Mouse (Mus musculus) adrenal gland, postnatal 4 days (tissue): Measurements from ENCODE around the gene Spata19. TPM values are rescaled to one million over a fixed set of nuclear protein-coding genes. Genes with fewer than 3 reads are reported as not detected.

Experiments used
- DNase-seq, 2 experiments: peaks; one replicate each; pipeline ENCODE4 v3.0.0; 2021 to 2022; ENCODE audit warnings: low spot score in 2 of 2, mixed read lengths in 2 of 2
- long read RNA-seq, 2 experiments: library from polyadenylated mRNA; stranded (forward); transcript quantifications; one replicate each; pipeline ENCODE4 v2.0.0; 2021
- total RNA-seq, 2 experiments: library from RNA; stranded (reverse); gene quantifications; 2 replicates each; pipeline ENCODE4 v1.2.3; 2021

Gene Spata19
- total RNA-seq, result not detected
- long read RNA-seq, experiment 1, result 0 reads
- long read RNA-seq, experiment 2, result 0 reads

DNA sequence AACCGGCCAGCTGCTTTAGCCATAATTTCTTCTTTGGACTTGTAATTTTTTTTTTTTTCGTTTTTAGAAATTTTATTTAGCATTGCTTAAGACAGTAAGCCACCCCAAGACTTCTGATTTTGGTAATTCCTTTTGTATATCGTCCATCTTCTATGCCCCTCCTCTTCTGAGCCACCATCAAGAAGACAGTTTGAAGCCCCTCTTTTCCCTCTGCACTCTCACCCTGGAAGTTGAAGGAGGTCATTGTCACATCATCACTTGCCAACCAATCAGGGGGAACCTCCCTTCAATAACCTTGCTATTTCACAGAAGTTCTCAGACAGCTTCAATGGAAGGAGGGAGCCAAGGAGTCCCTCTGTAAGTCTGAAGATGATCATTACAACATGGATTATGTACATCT, at the start of gene Spata19:
TSS of gene Spata19 (plus strand) at position 301 of the 400 bp plus-strand sequence.
- no peak for DNase-seq

DNA sequence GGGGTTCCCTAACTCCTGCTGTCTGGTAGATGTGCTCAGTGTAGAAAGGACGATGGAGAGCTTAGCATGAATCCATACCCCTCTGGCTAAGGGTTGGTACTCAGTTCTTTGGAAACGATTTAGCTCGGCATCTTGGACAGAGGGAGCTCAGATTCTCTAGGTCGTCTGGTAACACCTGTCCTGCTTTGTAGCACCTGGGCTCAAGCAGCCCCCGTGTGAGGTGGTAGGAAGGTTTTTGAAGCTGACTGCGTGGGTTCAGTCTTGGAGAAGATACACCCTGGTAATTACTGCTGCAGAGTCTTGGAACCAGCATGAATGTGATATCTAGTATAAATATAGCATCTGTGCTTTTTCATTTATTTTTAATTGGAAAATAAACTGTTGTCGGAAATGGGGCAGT, 43.5 kb upstream of the Spata19 start:
- no peak for DNase-seq

GRCm38 (mm10) chr9:27357893-27358292, 38.7 kb upstream of the Spata19 start:
- no peak for DNase-seq

DNA sequence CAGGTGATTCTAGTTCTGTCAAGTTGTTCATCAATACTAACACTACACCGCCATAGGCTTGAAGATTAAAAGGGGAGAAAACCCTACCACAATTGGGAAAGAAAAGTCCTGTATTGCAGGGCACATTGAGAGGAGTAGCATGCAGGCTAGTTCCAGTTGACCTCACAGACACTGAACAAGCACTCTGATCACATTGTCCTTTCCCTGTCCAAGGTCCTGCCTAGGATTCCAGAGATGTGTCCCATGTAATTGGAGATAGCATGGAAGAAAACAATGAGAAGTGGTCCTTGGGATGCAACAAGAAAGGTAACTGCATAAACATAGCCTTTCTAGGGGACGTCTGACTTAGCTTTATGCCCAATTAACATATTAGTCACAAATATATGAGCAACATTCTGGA, 29.4 kb upstream of the Spata19 start:
- no peak for DNase-seq

DNA sequence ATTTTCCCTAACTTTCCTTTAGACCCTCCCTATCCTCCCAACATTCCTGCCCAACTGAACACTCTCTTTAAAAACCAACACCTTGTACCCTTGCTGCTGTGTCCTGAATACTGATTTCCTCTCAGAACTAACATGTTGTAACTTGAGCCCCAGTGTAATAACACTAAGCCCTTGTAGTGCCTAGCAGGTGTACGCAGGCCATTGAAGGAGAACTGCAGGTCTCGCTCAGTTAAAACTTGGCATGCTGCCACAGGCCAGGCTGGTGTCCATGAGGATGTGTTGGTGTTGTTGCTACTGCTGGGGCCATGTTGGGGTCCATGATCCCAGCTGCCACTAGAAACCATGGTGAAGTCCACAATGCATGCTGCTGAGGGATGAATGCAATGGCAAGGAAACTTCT, 27.5 kb upstream of the Spata19 start:
- no peak for DNase-seq

DNA sequence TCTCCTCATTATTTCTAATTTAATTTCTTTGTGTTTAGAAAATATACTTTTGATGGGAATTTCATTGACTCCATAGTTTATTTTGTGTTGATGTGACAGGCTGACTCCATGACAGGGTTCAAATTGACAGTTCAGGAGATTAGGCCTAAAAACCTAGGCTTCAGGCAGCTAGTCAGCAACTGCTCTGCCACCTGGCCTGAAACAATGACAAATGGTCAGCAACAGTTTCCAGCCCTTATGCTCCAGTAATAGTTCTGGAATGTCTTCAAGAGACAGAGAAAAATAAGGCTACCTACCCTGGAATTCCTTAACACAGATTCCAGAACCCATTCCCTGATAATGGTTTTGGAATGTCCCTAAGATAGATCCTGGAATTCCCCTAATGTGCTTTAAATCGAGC, 20.9 kb upstream of the Spata19 start:
- no peak for DNase-seq

- DNase-seq, result no peak
Measured at GRCm38 (mm10) chr9:27386951-27387350, 9.6 kb upstream of the Spata19 start.

DNA sequence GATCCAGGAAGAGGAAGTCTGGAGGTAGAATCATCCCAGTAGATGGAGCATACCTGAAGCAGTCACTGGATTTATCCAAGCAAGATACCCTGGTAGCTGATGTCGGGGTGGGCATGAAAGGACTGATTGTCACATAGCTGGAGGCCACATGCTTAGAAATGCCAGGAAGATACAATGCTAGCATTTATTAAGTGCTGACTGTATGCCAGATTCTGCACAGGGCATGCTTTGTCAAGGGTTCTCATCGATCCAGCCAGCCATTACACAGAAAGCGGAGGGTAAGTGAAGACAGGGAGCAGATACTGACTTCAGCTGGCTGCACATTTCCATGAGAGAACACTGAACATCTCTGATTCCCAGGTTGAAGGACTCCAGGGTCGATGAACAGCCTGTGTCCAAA, 4.6 kb downstream of the Spata19 start:
- no peak for DNase-seq

GRCm38 (mm10) chr9:27409733-27410132, 13.1 kb downstream of the Spata19 start:
- no peak for DNase-seq

- peak in 1 of 2 experiments; percentile 22 for DNase-seq
Measured at GRCm38 (mm10) chr9:27414058-27414460, 17.5 kb downstream of the Spata19 start.

DNA sequence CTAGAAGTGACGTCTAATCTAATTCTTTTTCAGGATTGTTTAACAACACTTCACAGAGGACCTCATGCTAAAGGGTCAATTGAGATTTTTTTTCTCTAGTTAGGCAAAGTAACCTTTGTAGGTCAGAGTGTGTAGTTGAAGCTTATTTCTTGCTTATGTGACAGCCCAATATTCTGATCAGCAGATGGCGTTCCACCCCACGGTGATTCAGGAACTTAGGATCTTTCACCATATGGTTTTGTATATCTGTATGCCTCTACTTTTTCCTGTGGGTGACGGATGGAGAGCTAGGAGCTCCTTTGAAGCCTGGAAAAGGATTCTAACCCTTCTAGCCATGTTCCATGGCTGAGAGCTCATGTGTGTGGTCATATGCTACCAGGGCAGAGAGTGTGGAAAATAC, 27.9 kb downstream of the Spata19 start:
- no peak for DNase-seq

GRCm38 (mm10) chr9:27428552-27428951, 32.0 kb downstream of the Spata19 start:
- DNase-seq, result no peak

DNA sequence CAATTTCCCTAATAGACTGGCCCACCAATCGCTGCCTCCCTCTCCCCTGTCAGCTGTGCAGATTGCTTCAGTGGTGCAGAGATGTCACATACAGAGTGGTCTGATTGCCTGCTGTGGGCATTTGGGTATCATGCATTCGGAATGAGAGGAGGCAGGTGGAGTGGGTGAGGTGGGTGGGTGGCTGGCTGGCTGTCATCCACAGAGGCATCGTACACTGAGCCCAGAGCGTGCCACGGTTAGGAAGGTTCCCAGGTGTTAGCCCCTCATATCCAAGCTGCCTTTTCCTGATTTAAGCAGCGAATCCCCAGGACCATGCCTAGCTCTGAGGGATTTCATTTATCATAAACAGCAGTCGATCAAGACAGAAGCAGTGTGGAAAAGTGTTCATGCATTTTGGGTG, 36.7 kb downstream of the Spata19 start:
- no peak for DNase-seq

GRCm38 (mm10) chr9:27435936-27436335, 39.3 kb downstream of the Spata19 start:
- no peak for DNase-seq

DNA sequence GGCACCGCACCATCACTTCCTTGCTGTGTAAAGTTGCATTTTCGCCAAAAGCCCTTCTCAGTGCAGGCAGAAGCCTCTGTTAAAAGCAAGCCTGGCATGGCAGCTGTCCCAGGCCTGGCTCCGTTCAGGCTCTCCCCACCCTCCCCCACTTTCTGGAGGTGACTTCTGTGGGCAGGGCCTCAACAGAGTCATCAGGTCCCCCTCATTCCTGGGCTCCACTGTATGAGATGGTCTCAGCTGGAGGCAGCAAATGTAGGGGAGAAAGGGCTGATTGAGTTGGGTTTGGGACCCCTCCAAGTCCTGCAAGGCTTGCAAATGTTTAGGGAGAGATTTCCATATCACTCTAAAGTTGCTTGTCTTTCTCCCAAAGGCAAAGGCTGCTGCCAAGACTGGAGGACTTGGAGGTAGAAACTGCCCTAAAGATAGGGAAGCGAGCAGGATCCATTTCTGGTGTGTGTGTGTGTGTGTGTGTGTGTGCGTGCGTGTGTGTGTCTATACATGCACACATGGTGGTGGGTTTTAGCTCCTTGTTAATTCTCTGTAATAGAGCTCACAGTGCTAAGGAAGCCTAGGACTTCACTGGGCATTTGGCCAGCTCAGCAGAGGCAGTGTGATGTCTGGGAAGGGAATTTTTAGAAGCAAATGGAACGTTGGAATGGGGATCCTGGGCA, 40.9 kb downstream of the Spata19 start:
- DNase-seq, result no peak

- DNase-seq, result no peak
Measured at GRCm38 (mm10) chr9:27449780-27450422, 53.3 kb downstream of the Spata19 start.

Other genes starting within 250 kb of the Spata19 start
- 10 to 100 TPM; 42.3 to 42.7 TPM for gene Jam3, start 241.4 kb upstream of the Spata19 start, total RNA-seq
- gene Igsf9b, start 97.6 kb upstream of the Spata19 start, total RNA-seq, result 1 to 10 TPM; 6.7 to 8.2 TPM